9 mouse cellular contexts compared by ENCODE assay signal in the genomic region with DNA sequence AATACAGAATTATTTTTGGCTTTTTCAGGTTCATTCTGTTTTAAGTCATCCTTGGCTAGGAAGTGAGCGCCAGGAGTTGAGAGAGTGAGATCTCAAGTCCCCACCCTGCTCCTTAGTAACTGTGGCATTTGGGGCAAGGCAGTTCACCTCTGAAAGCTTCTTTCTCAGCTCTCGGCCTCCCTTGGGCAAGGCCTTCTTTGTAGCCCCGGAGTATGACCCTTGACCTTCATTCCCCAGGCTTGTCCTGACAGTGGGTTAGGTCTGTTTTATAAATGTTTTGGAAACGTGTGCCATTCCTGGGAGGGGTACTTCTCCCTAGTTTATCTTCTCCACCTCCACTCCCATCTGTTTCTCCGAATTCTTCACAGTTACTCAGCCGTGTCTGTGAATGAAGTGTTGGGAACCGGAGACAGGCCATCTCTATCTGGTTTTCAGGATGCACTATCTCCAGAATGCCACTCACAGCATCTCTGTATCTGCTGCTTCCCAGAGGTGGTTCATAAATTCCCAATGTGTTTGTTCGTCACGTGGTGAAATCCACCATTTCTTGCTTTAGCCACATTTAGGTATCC.
DNase-seq lines count a peak whose midpoint lies in the region; ATAC-seq and TF ChIP-seq lines count a peak whose summit lies in the region.
"Had no signal": no experiment of that assay in that cellular context is flagged by ENCODE, and none has a peak within 500 bp of the region (broad histone marks: within the 10 kb centered on the region; RNA-seq: fewer than 3 reads in every experiment).

No protein-coding gene starts in this region.

- no peak for TF ChIP-seq CTCF in layer of hippocampus, adult 2 months (conservative IDR thresholded peaks at IDR 0.05)

- no peak for DNase-seq in frontal cortex, postnatal 10 days (ENCODE audit: low spot score in 2 of 2)
- no peak for DNase-seq in layer of hippocampus, adult 2 months (ENCODE audit: low spot score in 2 of 2)
- no peak for DNase-seq in layer of hippocampus, postnatal 10 days (ENCODE audit: low spot score in 2 of 2)
- no peak for DNase-seq in embryonic facial prominence, embryonic 10.5 days (ENCODE audit: low spot score)
- no peak for DNase-seq in urinary bladder, postnatal 36 days (ENCODE audit: low spot score in 2 of 2)

- no peaks in the 10 kb centered on the region for H3K27me3 ChIP-seq in embryonic facial prominence, embryonic 10.5 days (replicated peaks; ENCODE audit: low read depth, poor library complexity, severe bottlenecking)
- no peaks in the 10 kb centered on the region for H3K27me3 ChIP-seq in limb, embryonic 15.5 days

- no peaks in the 10 kb centered on the region for H3K36me3 ChIP-seq in embryonic facial prominence, embryonic 10.5 days (replicated peaks)
- no peaks in the 10 kb centered on the region for H3K36me3 ChIP-seq in limb, embryonic 15.5 days

- H3K4me2 ChIP-seq in limb, embryonic 15.5 days, result peak overlapping the region; percentile 34
- H3K4me2 ChIP-seq: midbrain, embryonic 11.5 days had no signal

- peak; percentile 53; the same call in 1 of the 2 replicates for ATAC-seq in frontal cortex, adult (ENCODE audit: low TSS enrichment)
- no peak for ATAC-seq in limb, embryonic 15.5 days (ENCODE audit: insufficient number of reproducible peaks, low FRiP score, low TSS enrichment, low read depth)
- no peak for ATAC-seq in megakaryocyte, adult 5-6 weeks (ENCODE audit: poor library complexity, severe bottlenecking)

- WGBS in embryonic facial prominence, embryonic 10.5 days, result 49% methylated on average over 9 of the region's 9 CpGs
- WGBS in limb, embryonic 15.5 days, result 43% methylated on average over 9 of the region's 9 CpGs

- H3K4me3 ChIP-seq in layer of hippocampus, adult 2 months, result no peak overlapping the region
- H3K4me3 ChIP-seq in embryonic facial prominence, embryonic 10.5 days, result no peak overlapping the region
- no peak overlapping the region for H3K4me3 ChIP-seq in limb, embryonic 15.5 days

- H3K9me3 ChIP-seq in embryonic facial prominence, embryonic 10.5 days, result no peaks in the 10 kb centered on the region
- no peaks in the 10 kb centered on the region for H3K9me3 ChIP-seq in limb, embryonic 15.5 days

- peak overlapping the region; percentile 41; the same call in 1 of the 2 replicates for H3K27ac ChIP-seq in layer of hippocampus, adult 2 months
- peak overlapping the region; percentile 48; the same call in 1 of the 2 replicates for H3K27ac ChIP-seq in embryonic facial prominence, embryonic 10.5 days (replicated peaks)
- peak overlapping the region; percentile 93 for H3K27ac ChIP-seq in limb, embryonic 15.5 days

- no peak overlapping the region for H3K9ac ChIP-seq in limb, embryonic 15.5 days

- peaks cover 24% of the 10 kb centered on the region for H3K4me1 ChIP-seq in embryonic facial prominence, embryonic 10.5 days
- peaks cover 27% of the 10 kb centered on the region for H3K4me1 ChIP-seq in limb, embryonic 15.5 days

Comparison
In these comparisons a context has a peak if more than half of its experiments do, and no peak if none do; other contexts are left out.
1. H3K27ac ChIP-seq: peak in every context shown above with its lines; median percentile 93 in limb, embryonic 15.5 days; 48 in embryonic facial prominence, embryonic 10.5 days; 41 in layer of hippocampus, adult 2 months.